Mouse (Mus musculus) midbrain, postnatal 0 days (tissue): ENCODE measurements around the gene Myt1l. TPM values are rescaled to one million over a fixed set of nuclear protein-coding genes. Genes with fewer than 3 reads are reported as not detected.
A peak's percentile ranks its signal among the peaks of the same experiment; 100 is the strongest.

Experiments used
- ATAC-seq: fragments of 200-750 bp; cut with Nextera tagmentation; 2 replicates; pipeline ENCODE4 v1.8.0; 2017; ENCODE audit warnings: moderate number of reproducible peaks, mild to moderate bottlenecking, moderate TSS enrichment, moderate library complexity; ENCODE audit not compliant: low FRiP score
- DNase-seq: peaks from one replicate; pipeline ENCODE4 v3.0.0-alpha.2; 2015; ENCODE audit warnings: low spot score
- H3K27ac ChIP-seq: fragments of 300-500 bp; sonication (generic); 2 replicates; pipeline ENCODE4 v1.5.1; 2014; ENCODE audit warnings: low read depth, mild to moderate bottlenecking, low read length, mixed read lengths
- H3K27me3 ChIP-seq: fragments of 300-500 bp; sonication (generic); 2 replicates; pipeline ENCODE4 v1.6.1; 2014; ENCODE audit warnings: low read length, control low read depth, mixed read lengths; ENCODE audit not compliant: insufficient read depth
- H3K36me3 ChIP-seq: fragments of 300-500 bp; sonication (generic); 2 replicates; pipeline ENCODE4 v1.6.1; 2014; ENCODE audit warnings: low read length, control low read depth, mixed read lengths; ENCODE audit not compliant: insufficient read depth
- H3K4me1 ChIP-seq: fragments of 300-500 bp; sonication (generic); 2 replicates; pipeline ENCODE4 v1.6.1; 2014; ENCODE audit warnings: mild to moderate bottlenecking, control low read depth, antibody characterized with exemption, low read length, mixed read lengths; ENCODE audit not compliant: insufficient read depth
- H3K4me2 ChIP-seq: fragments of 300-500 bp; sonication (generic); 2 replicates; pipeline ENCODE4 v1.6.1; 2014; ENCODE audit warnings: low read depth, mild to moderate bottlenecking, low read length, mixed read lengths; ENCODE audit not compliant: poor library complexity, severe bottlenecking
- H3K4me3 ChIP-seq: fragments of 300-500 bp; sonication (generic); 2 replicates; pipeline ENCODE4 v1.5.1; 2014; ENCODE audit warnings: low read depth, mild to moderate bottlenecking, low read length, moderate library complexity
- H3K9ac ChIP-seq: fragments of 300-500 bp; sonication (generic); replicated peaks from 2 replicates; pipeline ENCODE4 v1.6.1; 2014; ENCODE audit warnings: mild to moderate bottlenecking, low read length, moderate library complexity, mixed read lengths; ENCODE audit not compliant: poor library complexity, severe bottlenecking
- H3K9me3 ChIP-seq: fragments of 300-500 bp; sonication (generic); 2 replicates; pipeline ENCODE4 v1.6.1; 2016; ENCODE audit warnings: low read length, control low read depth
- CTCF ChIP-seq: IDR thresholded peaks from 2 replicates; pipeline ENCODE4 v1.5.1; 2016; ENCODE audit warnings: antibody characterized with exemption, mild to moderate bottlenecking
- whole genome bisulfite sequencing: fragments of 180-500 bp; shearing (Covaris S2); extraction: QIAGEN DNeasy Blood & Tissue Kit; methylation state at CpG from one replicate; pipeline ENCODE4 v1.1.7; 2014; 5-methylcytosine and 5-hydroxymethylcytosine counted together
- polyA plus RNA-seq: library from polyadenylated mRNA; unstranded; fragments of >200 nt; fragmentation: Nextera tagmentation; extraction: Ambion mirVana; gene quantifications from 2 replicates; pipeline ENCODE4 v1.2.1, GENCODE M21; 2015
- total RNA-seq: library from RNA; depleted of rRNA; stranded (reverse); fragments of >200 nt; gene quantifications from 2 replicates; pipeline ENCODE4 v1.2.3, GENCODE M21; 2014

The Myt1l gene
- total and polyA plus RNA-seq, 2 experiments from 2014 or later, result 104 to 223 TPM

DNA sequence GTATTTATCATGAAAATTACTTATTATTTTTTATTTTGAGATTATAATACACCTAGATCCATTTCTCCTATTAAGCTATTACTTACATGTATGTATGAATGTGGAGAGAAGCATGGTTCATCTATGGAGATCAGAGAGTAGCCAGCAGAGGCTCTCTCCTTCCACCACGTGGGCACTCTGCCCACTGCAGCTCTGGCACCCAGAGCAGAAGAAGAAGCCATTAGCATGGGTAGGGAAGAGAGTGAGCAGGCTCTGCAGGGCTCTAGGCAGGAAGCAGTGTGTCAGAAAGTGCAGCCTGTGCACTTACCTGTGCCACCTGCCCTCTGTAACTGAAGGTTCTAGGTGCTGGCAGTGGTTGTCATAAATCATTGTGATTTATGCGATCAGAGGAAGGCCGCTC, 321.8 kb downstream of the Myt1l start:
- ATAC-seq (no peak), DNase-seq (no peak)
- 82% methylated on average over 3 of the region's 3 CpGs for WGBS
- Histone ChIP-seq H3K9me3 (no peaks in the 10 kb centered on the region), H3K4me3 (no peak overlapping the region), H3K27ac (no peak overlapping the region), H3K4me2 (no peak overlapping the region), H3K4me1 (no peaks in the 10 kb centered on the region), H3K27me3 (no peaks in the 10 kb centered on the region), H3K36me3 (peaks cover 29% of the 10 kb centered on the region), H3K9ac (no peak overlapping the region)
- TF ChIP-seq CTCF, result peak; percentile 46

GRCm38 (mm10) chr12:29854151-29854585, 326.0 kb downstream of the Myt1l start:
- no peaks in the 10 kb centered on the region for H3K27me3 ChIP-seq
- H3K4me2 ChIP-seq, result no peak overlapping the region
- ATAC-seq (no peak), DNase-seq (peak; percentile 46)
- 74% methylated on average over 9 of the region's 9 CpGs for whole genome bisulfite sequencing
- H3K27ac ChIP-seq, result 0 out of 2 replicates have a peak overlapping the region, but pooled peaks have one; percentile 4
- H3K4me1 ChIP-seq, result no peaks in the 10 kb centered on the region
- H3K4me3 ChIP-seq, result no peak overlapping the region
- no peak overlapping the region for H3K9ac ChIP-seq
- no peak for TF ChIP-seq CTCF
- H3K9me3 ChIP-seq, result no peaks in the 10 kb centered on the region
- H3K36me3 ChIP-seq, result peaks cover 33% of the 10 kb centered on the region; the same call in 1 of the 2 replicates

DNA sequence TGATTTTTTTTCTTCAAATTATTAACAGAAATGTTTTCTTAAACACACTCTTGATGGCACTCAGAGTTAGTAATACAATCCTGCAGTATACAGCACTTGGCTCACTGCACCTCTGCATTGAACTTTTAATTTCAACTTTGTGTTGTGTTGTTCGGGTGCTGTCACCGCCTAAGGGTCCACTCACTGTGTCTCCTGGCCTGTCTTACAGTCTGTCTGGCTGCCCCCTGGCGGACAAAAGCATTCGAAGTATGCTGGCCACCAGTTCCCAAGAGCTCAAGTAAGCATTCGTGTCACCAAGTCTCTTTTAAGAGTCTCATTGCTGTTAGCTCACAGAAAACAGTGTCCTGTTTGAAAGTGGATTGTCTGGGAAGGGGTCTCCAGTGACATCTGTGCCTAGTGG, 326.8 kb downstream of the Myt1l start:
- WGBS, result 23% methylated on average over 5 of the region's 5 CpGs
- H3K36me3 ChIP-seq, result peaks cover 29% of the 10 kb centered on the region
- ATAC-seq, result no peak

GRCm38 (mm10) chr12:29860986-29861385, 332.8 kb downstream of the Myt1l start:
- TF ChIP-seq CTCF, result no peak

More for the DNA sequence above, 326.8 kb downstream of the Myt1l start:
- Histone ChIP-seq H3K27ac (no peak overlapping the region), H3K27me3 (no peaks in the 10 kb centered on the region), H3K9ac (no peak overlapping the region), H3K9me3 (no peaks in the 10 kb centered on the region), H3K4me3 (no peak overlapping the region), H3K4me2 (no peak overlapping the region), H3K4me1 (no peaks in the 10 kb centered on the region)
- peak; percentile 74 for TF ChIP-seq CTCF
- peak; percentile 72 for DNase-seq

GRCm38 (mm10) chr12:29868295-29868694, 340.1 kb downstream of the Myt1l start:
- H3K36me3 ChIP-seq, result peaks cover 16% of the 10 kb centered on the region; the same call in 1 of the 2 replicates
- H3K4me2 ChIP-seq, result no peak overlapping the region
- H3K9ac ChIP-seq, result no peak overlapping the region
- no peaks in the 10 kb centered on the region for H3K27me3 ChIP-seq
- no peak overlapping the region for H3K4me3 ChIP-seq
- DNase-seq, result peak; percentile 83
- no peaks in the 10 kb centered on the region for H3K9me3 ChIP-seq
- peaks cover 14% of the 10 kb centered on the region for H3K4me1 ChIP-seq
- WGBS, result 44% methylated on average over 4 of the region's 4 CpGs
- ATAC-seq, result no peak; the same call in 1 of the 2 replicates
- TF ChIP-seq CTCF, result no peak
- peak overlapping the region; percentile 49 for H3K27ac ChIP-seq

More at GRCm38 (mm10) chr12:29860986-29861385, 332.8 kb downstream of the Myt1l start:
- Histone ChIP-seq H3K9ac (no peak overlapping the region), H3K9me3 (no peaks in the 10 kb centered on the region), H3K4me2 (no peak overlapping the region), H3K27ac (no peak overlapping the region), H3K36me3 (peaks cover 16% of the 10 kb centered on the region), H3K27me3 (no peaks in the 10 kb centered on the region), H3K4me1 (no peaks in the 10 kb centered on the region), H3K4me3 (no peak overlapping the region)
- 29% methylated on average over 2 of the region's 2 CpGs for WGBS
- ATAC-seq (no peak), DNase-seq (no peak)

GRCm38 (mm10) chr12:29868781-29869180, 340.6 kb downstream of the Myt1l start:
- ATAC-seq (no peak), DNase-seq (no peak)
- 81% methylated on average over 9 of the region's 9 CpGs for WGBS
- H3K36me3 ChIP-seq, result peaks cover 16% of the 10 kb centered on the region; the same call in 1 of the 2 replicates
- no peaks in the 10 kb centered on the region for H3K9me3 ChIP-seq
- peak overlapping the region; percentile 49 for H3K27ac ChIP-seq
- no peak overlapping the region for H3K4me3 ChIP-seq
- H3K4me1 ChIP-seq, result peaks cover 19% of the 10 kb centered on the region
- no peak for TF ChIP-seq CTCF
- H3K9ac ChIP-seq, result no peak overlapping the region
- H3K27me3 ChIP-seq, result no peaks in the 10 kb centered on the region
- no peak overlapping the region for H3K4me2 ChIP-seq
